Mouse (Mus musculus) ES-Bruce4 (cell line): ENCODE data around the gene Plscr2.
"Not testable (repeated sequence)": the region's sequence is repeated elsewhere in the genome, so short reads cannot be mapped to it uniquely, and the experiment has no call there.

Experiments used
- CTCF ChIP-seq: IDR thresholded peaks from one replicate; pipeline ENCODE4 v1.8.1; 2011; ENCODE audit warnings: low read depth, low read length
- EP300 ChIP-seq: IDR thresholded peaks from 2 replicates; pipeline ENCODE4 v1.6.1; 2011; ENCODE audit warnings: low read depth, low read length; ENCODE audit not compliant: insufficient read depth
- POLR2A ChIP-seq: IDR thresholded peaks from one replicate; pipeline ENCODE4 v1.8.1; 2011; ENCODE audit warnings: low read length; ENCODE audit not compliant: insufficient read depth

GRCm38 (mm10) chr9:92325936-92326335 lies 50.5 kb downstream of the Plscr2 start:
- not testable (repeated sequence) for TF ChIP-seq CTCF, EP300, POLR2A
